Mouse (Mus musculus) large intestine, adult 2 months (tissue): ENCODE results near the gene Ppm1f. TPM values are rescaled to one million over a fixed set of nuclear protein-coding genes. Genes with fewer than 3 reads are reported as not detected.

Experiments used
- polyA plus RNA-seq: library from polyadenylated mRNA; depleted of rRNA; stranded (reverse); fragments of >200 nt; gene quantifications from 2 replicates; pipeline ENCODE4 v1.2.3, GENCODE M21; 2012; rRNA removed

Ppm1f gene
- polyA plus RNA-seq, 1 experiment: 4.5 TPM

Other genes with a start within 250 kb of the Ppm1f start
- gene Olfr19, start 220.1 kb upstream of the Ppm1f start, polyA plus RNA-seq: not detected in 2 replicates
- not detected in 2 replicates for gene Spag6l, start 67.0 kb upstream of the Ppm1f start, polyA plus RNA-seq
- not detected in 2 replicates for gene Igll1, start 32.5 kb upstream of the Ppm1f start, polyA plus RNA-seq
- gene Top3b, start 25.7 kb upstream of the Ppm1f start, polyA plus RNA-seq: 48.6 and 58.8 TPM in 2 replicates
- 2.6 and 3.4 TPM in 2 replicates for gene Vpreb1, start 25.6 kb upstream of the Ppm1f start, polyA plus RNA-seq
- gene Mapk1, start 86.9 kb downstream of the Ppm1f start, polyA plus RNA-seq: 74.6 and 108 TPM in 2 replicates
- gene Ypel1, start 173.2 kb downstream of the Ppm1f start, polyA plus RNA-seq: 0.23 and 0.27 TPM in 2 replicates
- gene Ppil2, start 214.8 kb downstream of the Ppm1f start, polyA plus RNA-seq: 68.5 and 95.8 TPM in 2 replicates
- 18.0 and 21.9 TPM in 2 replicates for gene 2610318N02Rik, start 228.7 kb downstream of the Ppm1f start, polyA plus RNA-seq
- 105 and 107 TPM in 2 replicates for gene Sdf2l1, start 235.9 kb downstream of the Ppm1f start, polyA plus RNA-seq
- gene Ydjc, start 248.2 kb downstream of the Ppm1f start, polyA plus RNA-seq: 43.3 and 47.3 TPM in 2 replicates